Mouse (Mus musculus) kidney, adult 2 months (tissue): ENCODE results near the gene Defb20.

ENCODE experiments used
- CTCF ChIP-seq: fragments of 200-500 bp; conservative IDR thresholded peaks from 2 replicates; pipeline ENCODE4 v1.5.1; 2011; ENCODE audit warnings: low read depth, mild to moderate bottlenecking, control low read depth, low read length, moderate library complexity, mixed read lengths; ENCODE audit not compliant: insufficient read depth, insufficient read length
- POLR2A ChIP-seq: fragments of 200-500 bp; IDR thresholded peaks from one replicate; pipeline ENCODE4 v1.6.1; 2011; ENCODE audit warnings: low read depth, low read length, control low read depth

DNA sequence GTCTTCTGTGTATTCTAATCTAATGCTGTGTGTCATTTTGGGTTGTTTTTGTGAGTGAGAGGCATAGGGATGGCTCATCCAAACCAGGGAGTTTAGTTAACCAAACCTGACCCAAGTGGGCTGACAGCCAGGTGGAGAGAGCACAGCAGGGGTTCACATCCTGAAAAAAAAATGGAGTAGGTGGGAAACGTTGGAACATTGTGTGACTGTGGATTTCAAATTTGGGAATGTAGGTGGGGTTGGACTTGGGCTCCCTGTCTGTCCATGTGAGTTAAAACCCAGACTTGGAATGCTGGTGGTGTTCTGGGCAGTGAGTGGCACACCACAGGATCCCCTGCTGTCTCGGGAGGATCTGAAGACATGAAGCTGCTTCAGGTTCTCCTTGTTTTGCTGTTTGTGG, at the start of gene Defb20:
- TF ChIP-seq CTCF (no peak), POLR2A (no peak)
